Mouse (Mus musculus): ENCODE data around the gene Cks1brt. TPM values are rescaled to one million over a fixed set of nuclear protein-coding genes. Genes with fewer than 3 reads are reported as not detected.
A peak's percentile ranks its signal among the peaks of the same experiment; 100 is the strongest.
"Not testable (repeated sequence)": the region's sequence is repeated elsewhere in the genome, so short reads cannot be mapped to it uniquely, and the experiment has no call there.

Gene Cks1brt
- polyA plus RNA-seq (2012; ENCODE audit: insufficient read depth, insufficient read length, low replicate concordance, missing spikeins): not detected in 2 replicates

DNA sequence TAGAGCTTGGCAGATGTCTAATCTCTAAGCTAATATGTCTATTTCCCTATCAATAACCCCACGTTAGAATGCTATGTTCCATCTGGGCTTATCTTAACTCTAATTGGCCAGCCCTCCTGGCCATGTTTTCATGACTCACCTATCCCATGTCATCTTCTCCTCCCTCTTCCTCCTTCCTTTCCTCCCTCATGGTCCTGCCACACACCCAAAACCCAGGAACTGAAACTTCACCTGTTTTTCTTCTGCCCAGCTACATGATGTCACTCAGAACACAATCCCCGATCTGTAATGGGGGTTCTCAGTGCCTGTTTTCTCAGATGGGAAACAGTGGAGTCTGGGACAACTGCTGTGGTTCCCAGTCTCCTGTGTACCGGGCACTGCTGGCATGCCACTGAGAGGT is at the start of gene Cks1brt:
TSS of gene Cks1brt (plus strand) at position 301 of the 400 bp plus-strand sequence.
- Histone ChIP-seq H3K4me1 (ENCODE audit: control insufficient read depth, insufficient read depth, low read length) (no peaks in the 10 kb centered on the region), H3K27ac (ENCODE audit: insufficient read depth, low read depth, low read length) (no peak within 1 kb of the TSS), H3K4me3 (ENCODE audit: insufficient read depth, low read depth, low read length) (no peak within 1 kb of the TSS)
- TF ChIP-seq POLR2A (IDR thresholded peaks at IDR 0.05; ENCODE audit: insufficient read depth, low read depth, low read length): no peak
- no peak for TF ChIP-seq CTCF (IDR thresholded peaks at IDR 0.05; ENCODE audit: insufficient read depth, low read depth, low read length)
- WGBS: 84% methylated on average over 3 of the region's 3 CpGs

DNA sequence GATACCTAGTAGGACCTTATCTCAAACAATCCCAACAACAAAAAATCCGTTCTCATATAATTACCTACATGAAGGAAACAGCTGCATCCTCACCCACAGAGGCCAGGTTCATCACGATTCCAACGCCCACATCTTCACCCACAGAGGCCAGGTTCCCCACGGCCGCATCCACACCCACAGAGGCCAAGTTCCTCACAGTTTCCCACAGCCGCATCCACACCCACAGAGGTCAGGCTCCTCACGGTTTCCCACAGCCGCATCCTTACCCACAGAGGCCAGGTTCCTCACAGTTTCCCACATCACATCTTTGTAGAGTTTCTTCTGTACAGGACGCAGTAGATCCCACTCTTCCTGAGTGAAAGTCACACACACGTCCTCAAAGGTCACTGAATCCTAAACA is 38.5 kb upstream of the Cks1brt start:
- TF ChIP-seq CTCF (IDR thresholded peaks at IDR 0.05; ENCODE audit: insufficient read depth, low read depth, low read length) (no peak), POLR2A (IDR thresholded peaks at IDR 0.05; ENCODE audit: insufficient read depth, low read depth, low read length) (no peak)
- Histone ChIP-seq H3K27ac (ENCODE audit: insufficient read depth, low read depth, low read length) (no peak overlapping the region), H3K4me1 (ENCODE audit: control insufficient read depth, insufficient read depth, low read length) (no peaks in the 10 kb centered on the region; the same call in 1 of the 2 replicates), H3K4me3 (ENCODE audit: insufficient read depth, low read depth, low read length) (no peak overlapping the region)
- WGBS: 94% methylated on average over 10 of the region's 10 CpGs

GRCm38 (mm10) chr8:85115501-85115900 is 36.2 kb upstream of the Cks1brt start:
- WGBS: 77% methylated on average over 4 of the region's 4 CpGs
- Histone ChIP-seq H3K27ac (ENCODE audit: insufficient read depth, low read depth, low read length) (no peak overlapping the region), H3K4me3 (ENCODE audit: insufficient read depth, low read depth, low read length) (no peak overlapping the region), H3K4me1 (ENCODE audit: control insufficient read depth, insufficient read depth, low read length) (no peaks in the 10 kb centered on the region; the same call in 1 of the 2 replicates)
- TF ChIP-seq POLR2A (IDR thresholded peaks at IDR 0.05; ENCODE audit: insufficient read depth, low read depth, low read length): no peak
- TF ChIP-seq CTCF (IDR thresholded peaks at IDR 0.05; ENCODE audit: insufficient read depth, low read depth, low read length): no peak

DNA sequence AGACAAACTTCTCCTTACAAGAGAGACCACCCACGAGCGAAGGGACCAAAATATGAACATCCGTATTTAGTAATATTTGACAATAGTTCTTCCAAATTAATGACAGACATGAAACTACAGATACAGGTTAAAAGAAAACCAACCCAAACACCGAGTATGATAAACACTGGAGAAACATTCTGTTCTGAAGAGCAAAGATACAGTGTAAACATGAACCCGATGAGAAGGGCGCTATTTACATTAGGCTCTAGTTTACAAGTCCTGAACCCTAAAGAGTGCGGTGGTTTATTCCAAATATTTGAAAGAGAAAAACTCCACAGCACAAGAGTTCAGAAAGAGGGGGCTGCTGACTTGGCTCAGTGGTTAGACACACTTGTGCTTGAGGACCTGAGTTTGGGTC is 34.7 kb upstream of the Cks1brt start:
- TF ChIP-seq POLR2A (IDR thresholded peaks at IDR 0.05; ENCODE audit: insufficient read depth, low read depth, low read length) (no peak), CTCF (IDR thresholded peaks at IDR 0.05; ENCODE audit: insufficient read depth, low read depth, low read length) (no peak)
- WGBS: 94% methylated on average over 7 of the region's 7 CpGs
- Histone ChIP-seq H3K4me1 (ENCODE audit: control insufficient read depth, insufficient read depth, low read length) (no peaks in the 10 kb centered on the region; the same call in 1 of the 2 replicates), H3K27ac (ENCODE audit: insufficient read depth, low read depth, low read length) (no peak overlapping the region), H3K4me3 (ENCODE audit: insufficient read depth, low read depth, low read length) (no peak overlapping the region)

GRCm38 (mm10) chr8:85119052-85119981 is 32.4 kb upstream of the Cks1brt start:
- no peaks in the 10 kb centered on the region; the same call in 1 of the 2 replicates for H3K4me1 ChIP-seq (ENCODE audit: control insufficient read depth, insufficient read depth, low read length)
- WGBS: 6% methylated on average over 37 of the region's 37 CpGs
- TF ChIP-seq CTCF (IDR thresholded peaks at IDR 0.05; ENCODE audit: insufficient read depth, low read depth, low read length) (no peak), POLR2A (IDR thresholded peaks at IDR 0.05; ENCODE audit: insufficient read depth, low read depth, low read length) (no peak)
- no peak overlapping the region for H3K27ac ChIP-seq (ENCODE audit: insufficient read depth, low read depth, low read length)
- peak overlapping the region; percentile 59 for H3K4me3 ChIP-seq (ENCODE audit: insufficient read depth, low read depth, low read length)

- H3K27ac ChIP-seq (ENCODE audit: insufficient read depth, low read depth, low read length); H3K4me3 ChIP-seq (ENCODE audit: insufficient read depth, low read depth, low read length); H3K4me1 ChIP-seq (ENCODE audit: control insufficient read depth, insufficient read depth, low read length): not testable (repeated sequence)
- WGBS: 74% methylated on average over 5 of the region's 5 CpGs
These were observed 31.5 kb upstream of the Cks1brt start for GRCm38 (mm10) chr8:85120251-85120650.

DNA sequence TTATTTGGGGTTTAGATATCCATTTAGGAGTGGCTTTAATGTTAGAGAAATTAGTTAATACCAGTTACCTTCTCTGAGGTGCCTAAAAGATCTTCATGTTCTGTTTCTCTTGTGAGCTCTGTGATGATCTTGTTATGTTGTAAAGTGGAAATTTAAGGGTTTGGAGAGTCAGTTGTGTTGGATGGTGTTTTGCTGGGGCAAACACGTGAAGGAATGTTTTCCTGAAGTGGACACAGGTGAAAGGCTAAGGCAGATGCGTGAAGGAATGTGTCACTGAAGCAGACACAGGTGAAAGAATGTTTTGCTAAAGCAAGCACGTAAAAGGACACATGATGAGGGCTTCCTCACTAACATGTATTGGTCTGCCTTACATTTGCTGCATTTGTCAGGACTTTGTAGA is 28.7 kb upstream of the Cks1brt start, which contains the start of gene Zfp791:
TSS of gene Zfp791 (minus strand) at position 101 of the 400 bp plus-strand sequence.
- H3K4me1 ChIP-seq (ENCODE audit: control insufficient read depth, insufficient read depth, low read length): no peaks in the 10 kb centered on the region; the same call in 1 of the 2 replicates
- no peak for TF ChIP-seq CTCF (IDR thresholded peaks at IDR 0.05; ENCODE audit: insufficient read depth, low read depth, low read length)
- TF ChIP-seq POLR2A (IDR thresholded peaks at IDR 0.05; ENCODE audit: insufficient read depth, low read depth, low read length): no peak
- H3K4me3 ChIP-seq (ENCODE audit: insufficient read depth, low read depth, low read length): no peak within 1 kb of the TSS
- no peak within 1 kb of the TSS for H3K27ac ChIP-seq (ENCODE audit: insufficient read depth, low read depth, low read length)
- WGBS: 76% methylated on average over 3 of the region's 3 CpGs

DNA sequence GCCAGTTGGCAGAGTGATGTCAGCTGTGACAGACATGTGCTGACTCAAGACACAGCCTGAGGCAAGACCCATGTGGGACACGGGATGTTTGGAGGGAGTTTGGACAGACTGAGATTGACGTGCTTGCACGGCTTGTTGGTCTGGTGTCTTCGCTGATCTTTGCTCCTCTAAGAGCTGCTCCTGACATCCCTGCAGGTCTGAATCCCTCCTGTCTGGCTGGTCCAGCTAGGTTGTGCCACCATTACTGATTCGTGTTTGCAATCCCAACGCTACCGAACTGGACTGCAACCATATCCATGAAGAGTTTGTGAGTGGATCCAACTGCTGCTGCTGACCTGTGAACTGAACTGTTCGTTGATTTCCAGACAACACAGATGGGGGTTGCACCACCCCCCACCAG is 28.0 kb upstream of the Cks1brt start:
- H3K27ac ChIP-seq (ENCODE audit: insufficient read depth, low read depth, low read length): no peak overlapping the region
- TF ChIP-seq CTCF (IDR thresholded peaks at IDR 0.05; ENCODE audit: insufficient read depth, low read depth, low read length): no peak
- H3K4me3 ChIP-seq (ENCODE audit: insufficient read depth, low read depth, low read length): no peak overlapping the region
- WGBS: 96% methylated on average over 8 of the region's 8 CpGs
- no peaks in the 10 kb centered on the region for H3K4me1 ChIP-seq (ENCODE audit: control insufficient read depth, insufficient read depth, low read length)

GRCm38 (mm10) chr8:85132335-85132734 is 19.4 kb upstream of the Cks1brt start:
- H3K4me3 ChIP-seq (ENCODE audit: insufficient read depth, low read depth, low read length): no peak overlapping the region
- no peak overlapping the region for H3K27ac ChIP-seq (ENCODE audit: insufficient read depth, low read depth, low read length)
- H3K4me1 ChIP-seq (ENCODE audit: control insufficient read depth, insufficient read depth, low read length): no peaks in the 10 kb centered on the region
- 100% methylated on average over 1 of the region's 1 CpGs for WGBS
- TF ChIP-seq POLR2A (IDR thresholded peaks at IDR 0.05; ENCODE audit: insufficient read depth, low read depth, low read length) (no peak), CTCF (IDR thresholded peaks at IDR 0.05; ENCODE audit: insufficient read depth, low read depth, low read length) (no peak)

DNA sequence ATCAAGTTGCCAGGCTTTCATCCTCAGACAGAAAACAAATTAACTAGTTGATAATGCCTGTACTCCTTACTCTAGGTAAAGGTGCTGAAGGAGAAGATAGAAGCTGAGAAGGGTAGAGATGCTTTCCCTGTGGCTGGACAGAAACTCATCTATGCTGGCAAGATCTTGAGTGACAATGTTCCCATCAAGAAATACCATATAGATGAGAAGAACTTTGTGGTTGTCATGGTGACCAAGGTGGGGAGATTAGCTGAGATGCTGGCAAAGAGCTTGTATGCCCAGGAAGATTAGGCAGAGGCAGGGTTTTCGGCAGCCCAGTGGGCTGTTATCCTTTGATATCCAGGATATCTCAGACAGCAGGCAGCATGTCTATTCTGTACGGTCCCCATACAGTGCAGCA is 16.0 kb upstream of the Cks1brt start:
- H3K27ac ChIP-seq (ENCODE audit: insufficient read depth, low read depth, low read length); H3K4me3 ChIP-seq (ENCODE audit: insufficient read depth, low read depth, low read length); H3K4me1 ChIP-seq (ENCODE audit: control insufficient read depth, insufficient read depth, low read length): not testable (repeated sequence)
- 80% methylated on average over 2 of the region's 2 CpGs for WGBS
